In genomic region chr6:99666318-99667171, GRCm38 (mm10) we compare ENCODE assay signal across 9 mouse cellular contexts. TPM values are rescaled to one million over a fixed set of nuclear protein-coding genes. Genes with fewer than 3 reads are reported as not detected.
A peak's percentile ranks its signal among the peaks of the same experiment; 100 is the strongest.
DNase-seq lines count a peak whose midpoint lies in the region; ATAC-seq and TF ChIP-seq lines count a peak whose summit lies in the region.
"Had no signal": no experiment of that assay in that cellular context is flagged by ENCODE, and none has a peak within 500 bp of the region (broad histone marks: within the 10 kb centered on the region; RNA-seq: fewer than 3 reads in every experiment).

TSS of gene Eif4e3 (minus strand) at chr6:99666771.
TSS of gene Gm20696 (minus strand) at chr6:99666797.

- peak; percentile 35 for DNase-seq in layer of hippocampus, adult 11-12 months (ENCODE audit: low spot score)
- DNase-seq in layer of hippocampus, adult 9-10 months (ENCODE audit: low spot score): no peak
- peak; percentile 87 for DNase-seq in cerebellum, adult 8-10 months
- DNase-seq in gastrocnemius, adult 2 months: peak; percentile 83
- peak; percentile 47 for DNase-seq in hindbrain, embryonic 14.5 days (ENCODE audit: low spot score)
- peak; percentile 16 for DNase-seq in limb, embryonic 14.5 days (ENCODE audit: low spot score)

- H3K27ac ChIP-seq in gastrocnemius, adult 2 months: peak within 1 kb of the TSS; percentile 94
- peak within 1 kb of the TSS; percentile 63 for H3K27ac ChIP-seq in hindbrain, embryonic 14.5 days
- H3K27ac ChIP-seq in limb, embryonic 14.5 days (replicated peaks; ENCODE audit: low read depth, low read length): 0 out of 2 replicates have a peak within 1 kb of the TSS, but pooled peaks have one; percentile 45
- peak within 1 kb of the TSS; percentile 68 for H3K27ac ChIP-seq in midbrain, embryonic 13.5 days
- peak within 1 kb of the TSS; percentile 61; the same call in 1 of the 2 replicates for H3K27ac ChIP-seq in stomach, embryonic 15.5 days

- 0 out of 2 replicates have a peak, but pooled peaks have one; percentile 18 for TF ChIP-seq POLR2A in limb, embryonic 14.5 days (IDR thresholded peaks at IDR 0.05; ENCODE audit: borderline replicate concordance, extremely low read depth, insufficient read depth, insufficient read length)

- H3K4me1 ChIP-seq in hindbrain, embryonic 14.5 days (replicated peaks; ENCODE audit: control insufficient read depth, insufficient read depth, low read length): peaks cover 44% of the 10 kb centered on the region
- peaks cover 21% of the 10 kb centered on the region for H3K4me1 ChIP-seq in limb, embryonic 14.5 days (ENCODE audit: control insufficient read depth, insufficient read depth, low read length)
- peaks cover 65% of the 10 kb centered on the region for H3K4me1 ChIP-seq in midbrain, embryonic 13.5 days (replicated peaks)
- H3K4me1 ChIP-seq in stomach, embryonic 15.5 days: peaks cover 9% of the 10 kb centered on the region; the same call in 1 of the 2 replicates

- TF ChIP-seq CTCF in gastrocnemius, adult 2 months (IDR thresholded peaks at IDR 0.05): no peak

- ATAC-seq in hindbrain, embryonic 14.5 days (ENCODE audit: low FRiP score): peak; percentile 46
- peak; percentile 77 for ATAC-seq in limb, embryonic 14.5 days (ENCODE audit: low FRiP score, low read depth)
- peak; percentile 59 for ATAC-seq in midbrain, embryonic 13.5 days
- peak; percentile 78 for ATAC-seq in stomach, embryonic 15.5 days (ENCODE audit: insufficient read depth, low FRiP score, low read depth)

- intact Hi-C loops in gastrocnemius, adult 2 months (cut with DNase I): no loop called here

- H3K36me3 ChIP-seq in hindbrain, embryonic 14.5 days (replicated peaks; ENCODE audit: control insufficient read depth, insufficient read depth): no peaks in the 10 kb centered on the region
- no peaks in the 10 kb centered on the region for H3K36me3 ChIP-seq in limb, embryonic 14.5 days (ENCODE audit: control insufficient read depth, insufficient read depth, low read length)
- H3K36me3 ChIP-seq in midbrain, embryonic 13.5 days: no peaks in the 10 kb centered on the region
- no peaks in the 10 kb centered on the region for H3K36me3 ChIP-seq in stomach, embryonic 15.5 days
- H3K36me3 ChIP-seq: G1E had no signal

- peak within 1 kb of the TSS; percentile 82 for H3K9ac ChIP-seq in hindbrain, embryonic 14.5 days
- peak within 1 kb of the TSS; percentile 89 for H3K9ac ChIP-seq in limb, embryonic 14.5 days (ENCODE audit: low read depth, low read length, severe bottlenecking)
- H3K9ac ChIP-seq in midbrain, embryonic 13.5 days (replicated peaks): peak within 1 kb of the TSS; percentile 92
- H3K9ac ChIP-seq in stomach, embryonic 15.5 days: peak within 1 kb of the TSS; percentile 50

- H3K9me3 ChIP-seq in hindbrain, embryonic 14.5 days (ENCODE audit: control insufficient read depth, low read length): no peaks in the 10 kb centered on the region
- no peaks in the 10 kb centered on the region for H3K9me3 ChIP-seq in limb, embryonic 14.5 days (ENCODE audit: control insufficient read depth, low read length)
- H3K9me3 ChIP-seq in midbrain, embryonic 13.5 days: no peaks in the 10 kb centered on the region
- H3K9me3 ChIP-seq in stomach, embryonic 15.5 days: no peaks in the 10 kb centered on the region

- H3K4me3 ChIP-seq in gastrocnemius, adult 2 months: peak within 1 kb of the TSS; percentile 93
- H3K4me3 ChIP-seq in hindbrain, embryonic 14.5 days (replicated peaks; ENCODE audit: low read length): peak within 1 kb of the TSS; percentile 70
- H3K4me3 ChIP-seq in limb, embryonic 14.5 days (replicated peaks; ENCODE audit: low read length): peak within 1 kb of the TSS; percentile 83
- H3K4me3 ChIP-seq in midbrain, embryonic 13.5 days (replicated peaks): peak within 1 kb of the TSS; percentile 72
- H3K4me3 ChIP-seq in stomach, embryonic 15.5 days (replicated peaks): peak within 1 kb of the TSS; percentile 77

- WGBS in hindbrain, embryonic 14.5 days: under 1% methylated on average over 70 of the region's 75 CpGs
- WGBS in limb, embryonic 14.5 days: under 1% methylated on average over 44 of the region's 75 CpGs
- WGBS in midbrain, embryonic 13.5 days: under 1% methylated on average over 72 of the region's 75 CpGs
- WGBS in stomach, embryonic 15.5 days: under 1% methylated on average over 67 of the region's 75 CpGs

- peak within 1 kb of the TSS; percentile 97 for H3K4me2 ChIP-seq in hindbrain, embryonic 14.5 days (replicated peaks)
- peak within 1 kb of the TSS; percentile 93 for H3K4me2 ChIP-seq in limb, embryonic 14.5 days (replicated peaks; ENCODE audit: low read depth, low read length, severe bottlenecking)
- H3K4me2 ChIP-seq in midbrain, embryonic 13.5 days (replicated peaks): peak within 1 kb of the TSS; percentile 89
- peak within 1 kb of the TSS; percentile 94 for H3K4me2 ChIP-seq in stomach, embryonic 15.5 days

- peaks cover 9% of the 10 kb centered on the region; the same call in 1 of the 2 replicates for H3K27me3 ChIP-seq in hindbrain, embryonic 14.5 days (ENCODE audit: control insufficient read depth, insufficient read depth, low read length)
- no peaks in the 10 kb centered on the region for H3K27me3 ChIP-seq in limb, embryonic 14.5 days (ENCODE audit: control insufficient read depth, insufficient read depth, low read length)
- H3K27me3 ChIP-seq in midbrain, embryonic 13.5 days: peaks cover 20% of the 10 kb centered on the region
- H3K27me3 ChIP-seq in stomach, embryonic 15.5 days (replicated peaks): no peaks in the 10 kb centered on the region; the same call in 1 of the 2 replicates

RNA-seq across cellular contexts. Expression of gene Eif4e3, which starts in this region (rescaled TPM):
- total RNA-seq in gastrocnemius, adult 2 months (2021): 10 to 100 TPM; 23.5 to 29.4 TPM
- 6.0 and 6.6 TPM in 2 replicates for polyA plus RNA-seq in hindbrain, embryonic 14.5 days (2014; fragmentation: Nextera tagmentation; extraction: Ambion mirVana)
- polyA plus RNA-seq in limb, embryonic 14.5 days (2012; rRNA removed): 17.4 and 19.8 TPM in 2 replicates
- polyA plus RNA-seq in limb, embryonic 14.5 days (2014; fragmentation: Nextera tagmentation; extraction: Ambion mirVana): 14.6 and 17.7 TPM in 2 replicates
- polyA plus RNA-seq in midbrain, embryonic 13.5 days (2015; fragmentation: Nextera tagmentation; extraction: Ambion mirVana): 8.8 and 9.8 TPM in 2 replicates
- polyA plus RNA-seq in stomach, embryonic 15.5 days (2015; fragmentation: Nextera tagmentation; extraction: Ambion mirVana): 10.0 and 11.9 TPM in 2 replicates
- total RNA-seq: G1E had no signal
- polyA plus RNA-seq: G1E had no signal

RNA-seq across cellular contexts. Expression of gene Gm20696, which starts in this region (rescaled TPM):
- 1 to 10 TPM; 1.2 to 1.3 TPM for total RNA-seq in gastrocnemius, adult 2 months (2021)
- 2.4 and 2.6 TPM in 2 replicates for polyA plus RNA-seq in hindbrain, embryonic 14.5 days (2014; fragmentation: Nextera tagmentation; extraction: Ambion mirVana)
- polyA plus RNA-seq in limb, embryonic 14.5 days (2012; rRNA removed): 1.4 and 2.0 TPM in 2 replicates
- 5.9 and 6.4 TPM in 2 replicates for polyA plus RNA-seq in limb, embryonic 14.5 days (2014; fragmentation: Nextera tagmentation; extraction: Ambion mirVana)
- 3.2 and 3.6 TPM in 2 replicates for polyA plus RNA-seq in midbrain, embryonic 13.5 days (2015; fragmentation: Nextera tagmentation; extraction: Ambion mirVana)
- polyA plus RNA-seq in stomach, embryonic 15.5 days (2015; fragmentation: Nextera tagmentation; extraction: Ambion mirVana): 3.6 and 4.6 TPM in 2 replicates
- polyA plus RNA-seq: G1E had no signal
